Mouse (Mus musculus): ENCODE measurements at regions not wholly inside any gene's neighbourhood (a gene's known extent, or its start where the extent isn't known, plus 50 kb on each side); places are given as distances from the start of the nearest gene placed in this dataset.

- TF ChIP-seq MAFK (IDR thresholded peaks at IDR 0.05; ENCODE audit: insufficient read depth, low read depth, low read length): no peak
- TF ChIP-seq HCFC1 (IDR thresholded peaks at IDR 0.05; ENCODE audit: borderline replicate concordance, insufficient read depth, low read length): no peak
- no peak for TF ChIP-seq ZNF384 (IDR thresholded peaks at IDR 0.05; ENCODE audit: low read depth, low read length)
- no peak for TF ChIP-seq CHD2 (IDR thresholded peaks at IDR 0.05; ENCODE audit: low read depth, low read length)
- TF ChIP-seq ZC3H11A (IDR thresholded peaks at IDR 0.05; ENCODE audit: borderline replicate concordance, low read depth, low read length): no peak
Observed at GRCm38 (mm10) chr14:76722297-76722696, 165.6 kb upstream of the Serp2 start.
